ENCODE assay signal across 8 mouse cellular contexts in the genomic region with DNA sequence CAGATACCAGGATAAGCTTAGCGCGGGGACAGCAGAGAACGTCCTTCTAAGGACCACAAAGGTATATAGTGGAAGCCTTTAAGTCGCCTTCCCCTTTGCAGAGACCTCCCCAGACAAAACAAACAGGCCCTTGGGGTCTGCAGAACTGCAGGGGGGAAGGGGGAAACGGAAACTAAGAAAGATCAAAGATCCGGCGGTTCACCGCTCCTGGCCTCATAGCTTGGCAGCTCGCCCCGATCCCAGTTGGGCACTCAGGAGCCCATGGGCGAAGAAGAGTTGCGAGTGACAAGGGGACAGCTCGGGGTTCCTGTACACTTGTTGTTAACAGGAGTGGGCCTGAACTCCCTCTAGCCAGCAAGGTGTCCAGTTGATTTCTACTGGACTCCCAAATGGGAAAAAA. TPM values are rescaled to one million over a fixed set of nuclear protein-coding genes. Genes with fewer than 3 reads are reported as not detected.
DNase-seq lines count a peak whose midpoint lies in the region; ATAC-seq lines count a peak whose summit lies in the region.

No protein-coding gene starts in this region.

- H3K4me2 ChIP-seq in lung, embryonic 15.5 days = peak overlapping the region; percentile 98
- H3K4me2 ChIP-seq in hindbrain, embryonic 12.5 days (replicated peaks) = peak overlapping the region; percentile 93

- WGBS in lung, embryonic 15.5 days = 10% methylated on average over 13 of the region's 13 CpGs
- 12% methylated on average over 13 of the region's 13 CpGs for WGBS in hindbrain, embryonic 12.5 days
- WGBS in midbrain, embryonic 10.5 days = 14% methylated on average over 13 of the region's 13 CpGs

- 0 out of 2 replicates have a peak overlapping the region, but pooled peaks have one; percentile 84 for H3K27ac ChIP-seq in lung, embryonic 15.5 days
- H3K27ac ChIP-seq in hindbrain, embryonic 12.5 days = no peak overlapping the region; the same call in 1 of the 2 replicates
- H3K27ac ChIP-seq in midbrain, embryonic 10.5 days (replicated peaks) = no peak overlapping the region

- H3K4me1 ChIP-seq in lung, embryonic 15.5 days = peaks cover 44% of the 10 kb centered on the region
- H3K4me1 ChIP-seq in hindbrain, embryonic 12.5 days = peaks cover 42% of the 10 kb centered on the region
- H3K4me1 ChIP-seq in midbrain, embryonic 10.5 days = peaks cover 71% of the 10 kb centered on the region

- H3K4me3 ChIP-seq in lung, embryonic 15.5 days = peak overlapping the region; percentile 91
- H3K4me3 ChIP-seq in hindbrain, embryonic 12.5 days = no peak overlapping the region
- H3K4me3 ChIP-seq in midbrain, embryonic 10.5 days = peak overlapping the region; percentile 96; the same call in 1 of the 2 replicates

- H3K27me3 ChIP-seq in lung, embryonic 15.5 days = 0 out of 2 replicates have a peak, but pooled peaks cover 3% of the 10 kb centered on the region
- peaks cover 14% of the 10 kb centered on the region for H3K27me3 ChIP-seq in hindbrain, embryonic 12.5 days
- H3K27me3 ChIP-seq in midbrain, embryonic 10.5 days (ENCODE audit: low read depth, poor library complexity, severe bottlenecking) = peaks cover 40% of the 10 kb centered on the region

- no peaks in the 10 kb centered on the region for H3K9me3 ChIP-seq in lung, embryonic 15.5 days
- no peaks in the 10 kb centered on the region for H3K9me3 ChIP-seq in hindbrain, embryonic 12.5 days (replicated peaks)
- 0 out of 2 replicates have a peak, but pooled peaks cover under 1% of the 10 kb centered on the region for H3K9me3 ChIP-seq in midbrain, embryonic 10.5 days (replicated peaks)

- DNase-seq in adrenal gland, adult (ENCODE audit: inconsistent age in 2 of 2, low spot score in 1 of 2) = peak; percentile 65 to 81
- DNase-seq in adrenal gland, postnatal 4 days (ENCODE audit: low spot score in 2 of 2) = no peak
- no peak for DNase-seq in lung, postnatal 25 days (ENCODE audit: low spot score)
- peak; percentile 28 for DNase-seq in midbrain, embryonic 10.5 days (ENCODE audit: low spot score)
- no peak for DNase-seq in layer of hippocampus, adult 8-10 months (ENCODE audit: low spot score in 2 of 2)
- DNase-seq in c-Kit-positive CD71-positive TER-119-positive erythroid progenitor cells, embryonic 14.5 days (ENCODE audit: low spot score) = no peak

- H3K36me3 ChIP-seq in lung, embryonic 15.5 days = no peaks in the 10 kb centered on the region
- no peaks in the 10 kb centered on the region for H3K36me3 ChIP-seq in hindbrain, embryonic 12.5 days
- H3K36me3 ChIP-seq in midbrain, embryonic 10.5 days = 0 out of 2 replicates have a peak, but pooled peaks cover 7% of the 10 kb centered on the region

- ATAC-seq in lung, embryonic 15.5 days (ENCODE audit: borderline replicate concordance, extremely low read depth, low FRiP score, low TSS enrichment) = no peak
- no peak for ATAC-seq in hindbrain, embryonic 12.5 days (ENCODE audit: low FRiP score)

- H3K9ac ChIP-seq in lung, embryonic 15.5 days = no peak overlapping the region
- no peak overlapping the region for H3K9ac ChIP-seq in hindbrain, embryonic 12.5 days

RNA-seq across cellular contexts. Expression of a gene that starts 0.8 kb away (rescaled TPM):
- 10 to 100 TPM; 47.8 to 54.3 TPM for total RNA-seq in adrenal gland, postnatal 4 days (2021)
- 56.4 TPM in 2 replicates for polyA plus RNA-seq in lung, embryonic 15.5 days (2015; fragmentation: Nextera tagmentation; extraction: Ambion mirVana)
- polyA plus RNA-seq in hindbrain, embryonic 12.5 days (2016; fragmentation: Nextera tagmentation; extraction: Ambion mirVana) = 106 and 111 TPM in 2 replicates
- 72.3 and 80.1 TPM in 2 replicates for polyA plus RNA-seq in midbrain, embryonic 10.5 days (2016; fragmentation: Nextera tagmentation; extraction: Ambion mirVana)
- 10 to 100 TPM in 2 of 4 experiments, 1 to 10 TPM in 2; 8.1 to 11.3 (median 9.2) TPM for total RNA-seq in layer of hippocampus, adult 8-10 months (2022)

Comparison
In these comparisons a context has a peak if more than half of its experiments do, and no peak if none do; other contexts are left out.
1. DNase-seq: peak in adrenal gland, adult (2 of 2) and midbrain, embryonic 10.5 days (single experiment); none in adrenal gland, postnatal 4 days (0 of 2), lung, postnatal 25 days (single experiment), layer of hippocampus, adult 8-10 months (0 of 2) and c-Kit-positive CD71-positive TER-119-positive erythroid progenitor cells, embryonic 14.5 days (single experiment).